Mouse (Mus musculus): ENCODE measurements around the gene 9330182L06Rik. TPM values are rescaled to one million over a fixed set of nuclear protein-coding genes. Genes with fewer than 3 reads are reported as not detected.

Gene 9330182L06Rik
- polyA plus RNA-seq, 1 experiment from 2014 or later, result 0.26 TPM

GRCm38 (mm10) chr5:9448931-9449330, 183.0 kb downstream of the 9330182L06Rik start:
- 60% methylated on average over 6 of the region's 6 CpGs for WGBS (ENCODE audit: insufficient replicate concordance)
- ATAC-seq (ENCODE audit: low read depth), result no peak
- Histone ChIP-seq H3K9ac (ENCODE audit: low read depth, low read length) (no peak overlapping the region), H3K4me1 (ENCODE audit: control insufficient read depth, low read depth, low read length) (no peaks in the 10 kb centered on the region), H3K36me3 (ENCODE audit: control insufficient read depth, insufficient read depth) (no peaks in the 10 kb centered on the region), H3K9me3 (replicated peaks; ENCODE audit: control insufficient read depth, low read length) (no peaks in the 10 kb centered on the region), H3K27me3 (ENCODE audit: control insufficient read depth, insufficient read depth, low read depth, low read length) (no peaks in the 10 kb centered on the region), H3K4me3 (ENCODE audit: low read depth, low read length) (no peak overlapping the region), H3K27ac (ENCODE audit: low read length) (no peak overlapping the region), H3K4me2 (ENCODE audit: low read depth, low read length) (no peak overlapping the region)

GRCm38 (mm10) chr5:9449570-9449969, 183.7 kb downstream of the 9330182L06Rik start:
- no peaks in the 10 kb centered on the region for H3K4me1 ChIP-seq (ENCODE audit: control insufficient read depth, low read depth, low read length)
- H3K9me3 ChIP-seq (replicated peaks; ENCODE audit: control insufficient read depth, low read length), result no peaks in the 10 kb centered on the region
- H3K9ac ChIP-seq (ENCODE audit: low read depth, low read length), result no peak overlapping the region
- no peaks in the 10 kb centered on the region for H3K27me3 ChIP-seq (ENCODE audit: control insufficient read depth, insufficient read depth, low read depth, low read length)
- 42% methylated on average over 5 of the region's 5 CpGs for whole genome bisulfite sequencing (ENCODE audit: insufficient replicate concordance)
- no peak overlapping the region for H3K4me2 ChIP-seq (ENCODE audit: low read depth, low read length)
- no peak overlapping the region for H3K4me3 ChIP-seq (ENCODE audit: low read depth, low read length)
- H3K36me3 ChIP-seq (ENCODE audit: control insufficient read depth, insufficient read depth), result no peaks in the 10 kb centered on the region
- ATAC-seq (ENCODE audit: low read depth), result no peak
- H3K27ac ChIP-seq (ENCODE audit: low read length), result no peak overlapping the region

GRCm38 (mm10) chr5:9453298-9453697, 187.4 kb downstream of the 9330182L06Rik start:
- Histone ChIP-seq H3K27me3 (ENCODE audit: control insufficient read depth, insufficient read depth, low read depth, low read length) (no peaks in the 10 kb centered on the region), H3K4me2 (ENCODE audit: low read depth, low read length) (no peak overlapping the region), H3K9ac (ENCODE audit: low read depth, low read length) (no peak overlapping the region), H3K36me3 (ENCODE audit: control insufficient read depth, insufficient read depth) (no peaks in the 10 kb centered on the region), H3K4me1 (ENCODE audit: control insufficient read depth, low read depth, low read length) (no peaks in the 10 kb centered on the region), H3K4me3 (ENCODE audit: low read depth, low read length) (no peak overlapping the region), H3K9me3 (replicated peaks; ENCODE audit: control insufficient read depth, low read length) (no peaks in the 10 kb centered on the region), H3K27ac (ENCODE audit: low read length) (no peak overlapping the region)
- WGBS (ENCODE audit: insufficient replicate concordance), result 56% methylated on average over 2 of the region's 2 CpGs
- no peak for ATAC-seq (ENCODE audit: low read depth)

- Histone ChIP-seq H3K9ac (ENCODE audit: low read depth, low read length) (no peak overlapping the region), H3K4me3 (ENCODE audit: low read depth, low read length) (no peak overlapping the region), H3K4me2 (ENCODE audit: low read depth, low read length) (no peak overlapping the region), H3K27ac (ENCODE audit: low read length) (no peak overlapping the region), H3K27me3 (ENCODE audit: control insufficient read depth, insufficient read depth, low read depth, low read length) (no peaks in the 10 kb centered on the region), H3K4me1 (ENCODE audit: control insufficient read depth, low read depth, low read length) (no peaks in the 10 kb centered on the region), H3K9me3 (replicated peaks; ENCODE audit: control insufficient read depth, low read length) (no peaks in the 10 kb centered on the region), H3K36me3 (ENCODE audit: control insufficient read depth, insufficient read depth) (no peaks in the 10 kb centered on the region)
- no peak for ATAC-seq (ENCODE audit: low read depth)
- 63% methylated on average over 3 of the region's 3 CpGs for WGBS (ENCODE audit: insufficient replicate concordance)
Observed at GRCm38 (mm10) chr5:9477587-9477986, 211.7 kb downstream of the 9330182L06Rik start.

GRCm38 (mm10) chr5:9495456-9495855, 229.5 kb downstream of the 9330182L06Rik start:
- Histone ChIP-seq H3K4me1 (ENCODE audit: control insufficient read depth, low read depth, low read length) (no peaks in the 10 kb centered on the region), H3K36me3 (ENCODE audit: control insufficient read depth, insufficient read depth) (no peaks in the 10 kb centered on the region), H3K9me3 (replicated peaks; ENCODE audit: control insufficient read depth, low read length) (no peaks in the 10 kb centered on the region), H3K27ac (ENCODE audit: low read length) (no peak overlapping the region), H3K4me3 (ENCODE audit: low read depth, low read length) (no peak overlapping the region), H3K9ac (ENCODE audit: low read depth, low read length) (no peak overlapping the region), H3K27me3 (ENCODE audit: control insufficient read depth, insufficient read depth, low read depth, low read length) (no peaks in the 10 kb centered on the region), H3K4me2 (ENCODE audit: low read depth, low read length) (no peak overlapping the region)
- ATAC-seq (ENCODE audit: low read depth), result no peak
- 16% methylated on average over 5 of the region's 5 CpGs for WGBS (ENCODE audit: insufficient replicate concordance)

GRCm38 (mm10) chr5:9497235-9497634, 231.3 kb downstream of the 9330182L06Rik start:
- Histone ChIP-seq H3K27me3 (ENCODE audit: control insufficient read depth, insufficient read depth, low read depth, low read length) (no peaks in the 10 kb centered on the region), H3K4me1 (ENCODE audit: control insufficient read depth, low read depth, low read length) (no peaks in the 10 kb centered on the region), H3K9ac (ENCODE audit: low read depth, low read length) (no peak overlapping the region), H3K4me2 (ENCODE audit: low read depth, low read length) (no peak overlapping the region), H3K9me3 (replicated peaks; ENCODE audit: control insufficient read depth, low read length) (no peaks in the 10 kb centered on the region), H3K36me3 (ENCODE audit: control insufficient read depth, insufficient read depth) (no peaks in the 10 kb centered on the region), H3K4me3 (ENCODE audit: low read depth, low read length) (no peak overlapping the region), H3K27ac (ENCODE audit: low read length) (no peak overlapping the region)
- no peak for ATAC-seq (ENCODE audit: low read depth)
- WGBS (ENCODE audit: insufficient replicate concordance), result 63% methylated on average over 4 of the region's 4 CpGs

- no peak overlapping the region for H3K9ac ChIP-seq (ENCODE audit: low read depth, low read length)
- no peak overlapping the region for H3K4me2 ChIP-seq (ENCODE audit: low read depth, low read length)
- H3K4me1 ChIP-seq (ENCODE audit: control insufficient read depth, low read depth, low read length), result no peaks in the 10 kb centered on the region
- WGBS (ENCODE audit: insufficient replicate concordance), result 75% methylated on average over 1 of the region's 1 CpGs
- no peaks in the 10 kb centered on the region for H3K9me3 ChIP-seq (replicated peaks; ENCODE audit: control insufficient read depth, low read length)
- H3K27me3 ChIP-seq (ENCODE audit: control insufficient read depth, insufficient read depth, low read depth, low read length), result no peaks in the 10 kb centered on the region
- H3K27ac ChIP-seq (ENCODE audit: low read length), result no peak overlapping the region
- H3K4me3 ChIP-seq (ENCODE audit: low read depth, low read length), result no peak overlapping the region
- H3K36me3 ChIP-seq (ENCODE audit: control insufficient read depth, insufficient read depth), result no peaks in the 10 kb centered on the region
- ATAC-seq (ENCODE audit: low read depth), result no peak
Observed at GRCm38 (mm10) chr5:9511027-9511426, 245.1 kb downstream of the 9330182L06Rik start.

- no peak for ATAC-seq (ENCODE audit: low read depth)
- no peak overlapping the region for H3K9ac ChIP-seq (ENCODE audit: low read depth, low read length)
- H3K27me3 ChIP-seq (ENCODE audit: control insufficient read depth, insufficient read depth, low read depth, low read length), result no peaks in the 10 kb centered on the region
- WGBS (ENCODE audit: insufficient replicate concordance), result 48% methylated on average over 4 of the region's 4 CpGs
- H3K4me1 ChIP-seq (ENCODE audit: control insufficient read depth, low read depth, low read length), result no peaks in the 10 kb centered on the region
- no peak overlapping the region for H3K27ac ChIP-seq (ENCODE audit: low read length)
- H3K9me3 ChIP-seq (replicated peaks; ENCODE audit: control insufficient read depth, low read length), result no peaks in the 10 kb centered on the region
- no peaks in the 10 kb centered on the region for H3K36me3 ChIP-seq (ENCODE audit: control insufficient read depth, insufficient read depth)
- H3K4me2 ChIP-seq (ENCODE audit: low read depth, low read length), result no peak overlapping the region
- H3K4me3 ChIP-seq (ENCODE audit: low read depth, low read length), result no peak overlapping the region
Observed at GRCm38 (mm10) chr5:9525507-9525906, 259.6 kb downstream of the 9330182L06Rik start.

Measured in liver, embryonic 16.5 days (tissue).